Mouse (Mus musculus): ENCODE results near the gene Tsc1.

DNA sequence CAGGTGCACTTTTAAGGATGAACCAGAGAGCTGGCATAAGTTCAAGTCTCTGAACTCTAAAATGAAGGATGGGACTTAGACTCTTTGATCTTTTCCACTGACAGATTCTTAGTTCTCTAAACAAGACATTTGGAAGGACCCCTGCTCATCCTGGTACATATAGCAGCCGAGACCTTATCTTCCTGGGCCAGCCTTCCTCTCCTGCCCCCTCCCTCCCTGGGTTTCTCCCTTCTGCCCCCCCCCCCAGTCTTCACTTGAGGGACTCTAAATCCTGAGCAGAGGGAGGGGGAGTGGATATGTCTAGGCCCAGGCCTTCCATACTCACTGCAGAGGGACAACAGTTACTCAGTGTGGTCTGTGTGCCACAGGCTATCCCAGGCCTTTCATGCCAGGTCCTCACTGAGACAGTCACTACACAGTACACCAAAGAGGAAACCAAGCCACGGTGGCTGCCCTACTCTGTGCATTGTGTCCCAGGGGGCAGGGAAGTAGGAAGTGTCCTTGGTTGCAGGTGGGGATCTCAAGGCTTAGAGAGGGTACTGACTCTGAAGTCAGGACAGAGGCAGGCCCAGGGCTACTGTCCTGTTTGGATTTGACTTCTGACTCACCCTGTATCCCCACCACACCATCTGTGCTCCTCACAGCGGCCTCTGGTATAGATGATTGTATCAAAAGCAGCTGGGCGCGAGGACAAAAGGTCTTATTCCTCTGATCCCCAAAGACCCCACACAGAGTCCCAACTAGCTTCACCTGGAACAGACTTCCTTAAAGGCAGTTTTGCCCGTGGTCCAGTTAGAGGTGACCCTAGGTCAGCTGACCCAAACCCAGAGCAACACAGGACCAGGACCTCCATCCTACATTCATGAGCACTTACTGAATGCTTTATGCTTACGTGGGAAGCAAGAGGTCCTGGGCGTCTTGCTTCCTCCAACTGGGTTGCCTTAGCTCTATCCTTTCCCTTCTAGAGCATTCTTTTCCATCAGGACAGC, 23.2 kb upstream of the Tsc1 start:
- TF ChIP-seq CTCF (IDR thresholded peaks at IDR 0.05; ENCODE audit: low read depth) (no peak), EP300 (IDR thresholded peaks at IDR 0.05; ENCODE audit: low read depth) (no peak)

All from liver, postnatal 0 days (tissue).